Mouse (Mus musculus) brain, embryonic 14.5 days (tissue): ENCODE measurements around the gene Nfyc.

Experiments
- CTCF ChIP-seq: fragments of 200-500 bp; IDR thresholded peaks from 2 replicates; pipeline ENCODE4 v1.5.1; 2012; ENCODE audit warnings: inconsistent platforms, mild to moderate bottlenecking, moderate library complexity, borderline replicate concordance; ENCODE audit not compliant: insufficient read depth, insufficient read length; ENCODE audit errors: extremely low read depth
- POLR2A ChIP-seq: fragments of 200-500 bp; IDR thresholded peaks from 2 replicates; pipeline ENCODE4 v1.6.1; 2012; ENCODE audit warnings: mild to moderate bottlenecking, inconsistent platforms, borderline replicate concordance; ENCODE audit not compliant: poor library complexity, insufficient read depth, insufficient read length, severe bottlenecking; ENCODE audit errors: extremely low read depth

GRCm38 (mm10) chr4:120721574-120721973, 109.8 kb downstream of the Nfyc start:
- TF ChIP-seq POLR2A = no peak
- TF ChIP-seq CTCF = no peak
